Mouse (Mus musculus): ENCODE results near the gene Foxred2. TPM values are rescaled to one million over a fixed set of nuclear protein-coding genes. Genes with fewer than 3 reads are reported as not detected.

Gene Foxred2
- polyA plus RNA-seq (2012; rRNA removed; ENCODE audit: low replicate concordance), result 0.60 and 1.4 TPM in 2 replicates

GRCm38 (mm10) chr15:77956404-77956901 lies at the start of gene Foxred2:
Foxred2 (minus strand) TSS chr15:77956722.

GRCm38 (mm10) chr15:77970470-77971292 lies 14.2 kb upstream of the Foxred2 start, which contains the start of gene Eif3d:
Eif3d (minus strand) TSS chr15:77970813.

GRCm38 (mm10) chr15:77928673-77929331 lies 27.7 kb downstream of the Foxred2 start, which contains the start of gene Txn2:
Txn2 (minus strand) TSS chr15:77929006.

Other genes starting within 250 kb of the Foxred2 start
- 3.4 and 50.9 TPM in 2 replicates for gene Apol9b, start 227.7 kb downstream of the Foxred2 start, polyA plus RNA-seq (2012; rRNA removed; ENCODE audit: low replicate concordance)
- gene Apol8, start 199.7 kb downstream of the Foxred2 start, polyA plus RNA-seq (2012; rRNA removed; ENCODE audit: low replicate concordance), result not detected in 2 replicates
- gene Myh9, start 114.5 kb downstream of the Foxred2 start, polyA plus RNA-seq (2012; rRNA removed; ENCODE audit: low replicate concordance), result 34.1 and 42.1 TPM in 2 replicates
- 377 and 420 TPM in 2 replicates for gene Txn2, start 27.7 kb downstream of the Foxred2 start, polyA plus RNA-seq (2012; rRNA removed; ENCODE audit: low replicate concordance)
- gene Eif3d, start 14.1 kb upstream of the Foxred2 start, polyA plus RNA-seq (2012; rRNA removed; ENCODE audit: low replicate concordance), result 77.6 and 95.5 TPM in 2 replicates
- gene Cacng2, start 163.3 kb upstream of the Foxred2 start, polyA plus RNA-seq (2012; rRNA removed; ENCODE audit: low replicate concordance), result 0.02 TPM in 1 of 2 replicates, not detected in the other
- 18.5 and 18.9 TPM in 2 replicates for gene Ift27, start 217.4 kb upstream of the Foxred2 start, polyA plus RNA-seq (2012; rRNA removed; ENCODE audit: low replicate concordance)
- not detected in 2 replicates for gene Pvalb, start 249.7 kb upstream of the Foxred2 start, polyA plus RNA-seq (2012; rRNA removed; ENCODE audit: low replicate concordance)